Mouse (Mus musculus) c-Kit-positive CD71-negative TER-119-negative erythroid progenitor cells, embryonic 14.5 days (primary cell): ENCODE data around the gene Ensa.
"Not testable (repeated sequence)": the region's sequence is repeated elsewhere in the genome, so short reads cannot be mapped to it uniquely, and the experiment has no call there.

ENCODE experiments used
- DNase-seq: peaks from one replicate; pipeline ENCODE4 v3.0.0-alpha.2; 2013; ENCODE audit warnings: low read depth

Ensa gene

DNA sequence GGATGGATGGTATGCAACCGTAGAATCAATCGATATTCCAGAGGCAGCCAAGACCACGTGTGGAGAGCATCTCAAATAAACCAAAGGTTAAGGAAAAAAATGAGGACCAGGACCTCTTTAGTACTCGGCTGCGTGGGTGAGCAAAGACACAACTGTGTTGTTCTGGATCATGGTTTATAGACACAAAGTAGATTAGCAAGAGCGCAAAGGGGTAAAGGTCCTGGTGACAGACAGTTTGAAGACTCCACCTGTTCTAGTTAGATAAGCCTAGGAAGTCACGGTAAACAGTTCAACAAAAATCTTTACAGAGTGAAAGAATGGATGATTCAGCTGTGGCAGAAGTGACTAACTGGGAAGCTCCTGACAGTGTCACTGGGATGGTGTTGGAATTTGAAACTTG is 18.3 kb downstream of the Ensa start:
- no peak for DNase-seq

DNA sequence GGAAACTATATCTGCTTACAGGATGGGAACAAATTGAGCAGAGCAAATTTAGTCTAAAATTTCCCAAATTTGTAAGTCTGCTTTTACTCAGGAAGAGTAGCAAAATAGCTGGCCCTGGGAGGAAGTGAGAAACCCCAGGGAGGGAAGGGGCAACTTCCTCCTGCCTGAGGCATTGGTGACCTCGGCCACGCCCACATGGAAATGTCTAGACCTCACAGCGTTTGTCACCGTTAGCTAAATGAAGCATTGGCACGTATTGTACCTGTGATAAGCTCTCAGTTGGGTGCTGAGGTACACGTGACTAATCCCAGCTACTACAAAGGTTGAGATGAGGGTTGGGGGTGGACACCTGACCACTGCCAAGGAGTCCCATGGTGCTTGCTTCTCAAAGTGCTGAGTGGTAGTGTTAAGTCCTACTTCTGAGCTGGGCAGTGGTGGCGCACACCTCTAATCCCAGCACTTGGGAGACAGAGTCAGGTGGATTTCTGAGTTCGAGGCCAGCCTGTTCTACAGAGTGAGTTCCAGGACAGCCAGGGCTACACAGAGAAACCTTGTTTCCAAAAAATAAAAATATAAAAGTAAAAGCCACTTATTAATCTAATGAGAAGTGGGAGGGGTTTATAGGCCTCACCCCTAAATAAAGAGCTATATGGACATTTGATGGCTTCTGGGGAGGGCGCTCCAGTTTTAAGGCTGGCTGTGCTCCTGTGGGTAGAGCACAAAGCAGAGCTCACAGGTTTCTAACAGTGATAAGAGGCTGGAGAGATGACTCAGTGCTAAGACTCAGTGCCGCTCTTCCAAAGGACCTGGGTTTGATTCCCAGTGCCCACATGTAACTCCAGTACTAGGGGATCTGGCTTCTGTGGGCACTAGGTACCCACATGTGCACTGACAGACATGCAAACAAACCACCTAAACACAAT is 20.8 kb downstream of the Ensa start:
- DNase-seq = peak; percentile 80

DNA sequence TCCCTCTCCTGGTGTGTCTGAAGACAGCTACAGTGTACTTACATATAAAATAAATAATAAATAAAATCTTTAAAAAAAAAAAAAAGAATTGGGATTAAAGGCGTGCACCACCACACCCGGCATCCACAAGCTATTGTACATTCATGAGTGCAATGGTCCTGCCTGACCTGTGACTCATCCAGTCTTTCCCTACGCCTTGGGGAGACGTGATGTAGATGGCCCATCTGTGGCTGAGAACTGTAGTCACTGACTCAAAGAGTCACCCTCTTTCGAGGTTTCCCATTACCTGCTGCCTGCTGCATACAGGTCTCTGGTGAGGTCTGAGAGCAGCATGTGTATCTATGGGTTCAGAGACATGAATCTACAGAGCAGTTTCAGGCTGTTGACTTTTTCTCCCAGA is 23.2 kb downstream of the Ensa start:
- DNase-seq = no peak

DNA sequence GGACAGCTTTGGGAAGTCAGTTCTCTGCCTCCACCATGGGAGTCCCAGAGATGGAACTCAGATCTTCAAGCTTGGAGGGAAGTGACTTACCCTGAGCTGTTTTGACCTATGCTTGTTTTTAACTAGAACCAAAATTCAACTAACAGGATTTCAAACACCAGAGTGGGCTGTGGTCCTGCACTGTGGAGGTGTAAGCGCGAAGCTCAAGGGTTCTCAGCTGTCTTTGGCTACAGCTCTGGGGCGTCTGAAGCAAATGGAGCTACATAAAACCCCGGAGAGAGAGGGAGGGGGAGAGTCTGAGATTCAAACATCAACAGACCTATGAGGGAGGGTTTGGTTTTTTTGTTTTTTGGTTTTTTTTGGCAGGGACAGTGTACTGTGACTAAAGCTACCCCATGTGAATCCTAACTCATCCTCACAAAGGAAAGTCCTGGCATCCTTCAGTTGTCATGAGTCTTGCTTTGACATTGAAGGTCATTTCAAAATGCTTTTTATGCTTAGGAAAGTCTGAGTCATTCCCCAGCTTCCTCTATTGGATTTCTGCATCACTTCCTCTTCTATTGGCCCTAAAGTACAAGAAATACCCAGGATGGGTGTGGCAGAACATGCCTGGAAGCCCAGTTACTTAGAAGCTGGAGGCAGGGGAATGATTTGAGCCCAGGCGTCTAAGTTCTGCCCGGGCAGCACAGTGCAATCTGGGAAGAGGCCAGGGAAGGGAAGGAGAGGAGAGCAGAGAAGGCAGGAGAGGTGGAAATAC is 25.7 kb downstream of the Ensa start:
- DNase-seq = peak; percentile 79

DNA sequence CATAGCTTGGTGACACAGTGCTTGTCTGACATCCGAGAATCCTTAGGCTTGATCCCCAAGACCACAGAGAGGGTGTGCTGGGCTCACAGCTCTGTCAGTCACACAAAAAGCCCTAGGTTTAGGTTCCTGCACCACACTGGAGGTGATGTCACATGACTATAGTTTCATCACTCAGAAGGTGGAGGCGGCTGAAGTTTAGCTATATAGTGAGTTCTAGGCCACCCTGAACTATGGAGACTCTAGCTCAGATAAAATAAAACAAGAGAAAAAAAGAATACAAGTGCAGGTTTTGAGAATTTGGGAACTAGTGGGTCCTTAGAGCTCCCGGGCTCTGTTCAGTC is 26.2 kb downstream of the Ensa start:
- DNase-seq = no peak

DNA sequence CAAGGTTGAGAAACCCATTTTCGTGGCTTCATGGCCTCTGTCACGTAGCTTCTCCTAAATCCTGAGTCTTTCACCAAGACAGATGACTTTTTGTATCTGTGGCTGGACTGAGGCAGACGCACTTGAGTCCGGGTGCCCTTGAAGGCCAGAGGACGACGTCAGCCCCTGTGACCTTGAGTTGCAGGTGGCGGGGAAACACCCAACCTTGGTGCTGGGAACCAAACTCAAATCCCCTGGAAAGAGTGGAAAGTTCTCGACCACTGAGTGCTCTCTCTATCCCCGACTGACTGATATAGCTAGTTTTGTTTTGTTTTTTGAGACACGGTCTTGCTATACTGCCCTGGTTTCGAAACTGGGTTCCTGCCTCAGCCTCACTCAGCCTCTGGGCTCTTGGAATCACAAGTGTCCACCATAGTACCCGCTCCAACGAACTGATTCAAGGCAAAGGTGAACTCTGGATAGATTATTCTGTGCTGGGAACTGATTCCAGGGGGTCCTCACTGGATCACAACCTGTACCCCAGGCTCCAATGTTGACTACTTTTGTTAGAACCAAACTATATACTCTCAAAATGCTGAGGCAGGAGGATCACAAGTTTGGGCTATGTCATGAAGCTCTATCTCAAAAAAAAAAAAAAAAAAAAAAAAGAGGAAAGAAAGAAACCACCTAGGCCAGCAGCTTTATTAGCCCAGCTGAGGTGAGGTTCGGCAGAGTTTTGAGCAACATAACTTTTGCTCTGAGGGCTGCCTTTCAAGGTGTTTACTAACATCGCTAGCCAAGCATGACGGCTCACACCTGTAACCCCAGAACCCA is 26.8 kb downstream of the Ensa start:
- no peak for DNase-seq

DNA sequence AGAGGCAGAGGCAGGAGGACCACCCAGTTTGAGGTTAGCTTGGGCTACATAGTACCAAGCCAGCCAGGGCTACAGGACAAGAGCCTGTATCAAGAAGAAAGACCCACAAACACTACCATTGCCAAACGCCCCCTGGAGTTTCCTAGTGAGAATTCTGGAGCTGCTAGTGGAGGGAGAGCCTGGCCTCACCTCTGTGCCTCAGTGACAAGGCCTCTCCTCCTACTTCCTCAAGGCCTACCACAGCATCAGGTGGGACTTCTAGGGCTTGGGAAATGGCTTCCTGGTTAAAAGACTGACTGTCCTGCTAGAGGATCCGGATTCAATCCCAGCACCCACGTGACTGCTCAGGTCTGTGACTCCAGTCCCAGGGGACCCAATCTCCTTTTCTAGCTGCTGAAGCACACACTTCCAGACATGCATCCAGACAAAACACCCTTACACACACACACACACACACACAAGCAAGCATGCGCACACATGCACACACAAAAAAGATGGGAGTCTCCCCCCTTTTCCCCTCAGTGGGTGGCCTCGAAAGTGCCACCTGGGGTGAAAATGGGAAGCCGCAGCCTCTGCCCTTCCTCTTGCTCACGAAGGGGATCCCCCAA is 27.5 kb downstream of the Ensa start:
- no peak for DNase-seq

DNA sequence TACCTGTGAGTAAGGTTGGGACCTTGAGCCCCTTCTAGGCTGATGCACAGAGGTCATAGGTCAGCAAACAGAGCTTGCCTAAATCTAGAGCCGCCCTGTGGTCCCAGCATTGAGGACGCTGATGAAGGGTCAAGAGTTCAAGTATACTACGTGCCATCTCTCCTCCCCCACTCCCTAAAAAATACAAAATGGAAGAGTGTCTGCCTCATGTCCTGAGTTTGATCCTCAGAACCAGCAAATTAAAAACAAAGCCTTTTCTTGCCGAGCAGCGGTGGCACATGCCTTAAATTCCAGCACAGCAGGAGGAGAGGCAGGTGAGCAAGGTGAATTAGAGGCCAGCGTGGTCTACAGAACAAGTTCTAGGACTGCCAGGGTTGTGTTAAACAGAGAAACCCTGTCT is 28.1 kb downstream of the Ensa start:
- DNase-seq = no peak

DNA sequence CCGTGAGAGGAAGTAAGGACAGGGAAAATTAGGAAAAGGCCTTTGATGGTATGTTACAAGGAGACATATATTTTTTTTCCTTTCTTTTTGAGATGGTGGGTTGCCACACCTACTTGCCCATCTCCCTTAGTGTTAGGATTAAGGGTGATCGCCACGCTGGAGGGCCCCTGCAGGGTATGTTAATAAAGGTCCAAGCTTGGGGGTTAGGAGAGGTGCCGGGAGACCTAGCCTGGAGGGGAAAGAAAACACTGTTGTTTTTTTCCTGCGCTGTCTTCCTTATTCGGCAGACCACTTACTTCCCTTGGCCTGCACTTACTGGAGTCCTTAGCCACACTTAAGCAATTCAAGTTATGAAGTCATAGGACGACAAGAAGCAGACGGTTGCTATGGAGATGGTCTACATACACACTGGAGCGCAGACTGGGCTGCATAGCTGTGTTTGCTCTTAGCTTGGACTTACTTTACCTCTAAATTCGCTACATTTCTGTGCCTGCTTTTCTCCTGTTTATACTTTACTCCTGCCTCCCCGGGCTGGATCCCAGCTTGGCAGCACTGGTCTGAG is 28.8 kb downstream of the Ensa start:
- DNase-seq = no peak

DNA sequence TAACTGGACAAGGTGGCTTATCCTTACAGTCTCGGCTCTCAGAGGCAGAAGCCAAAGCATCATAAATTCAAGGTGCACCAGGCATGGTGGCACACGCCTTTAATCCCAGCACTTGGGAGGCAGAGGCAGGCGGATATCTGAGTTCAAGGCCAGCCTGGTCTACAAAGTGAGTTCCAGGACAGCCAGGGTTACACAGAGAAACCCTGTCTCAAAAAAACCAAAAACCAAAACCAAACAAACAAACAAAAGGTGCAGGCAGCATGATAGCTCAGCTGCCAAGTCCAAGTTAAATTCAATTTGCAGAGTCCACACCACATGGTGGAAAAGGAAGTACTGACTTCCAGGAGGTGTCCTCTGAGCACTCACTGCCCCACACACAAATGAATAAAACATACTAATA is 29.6 kb downstream of the Ensa start:
- DNase-seq = not testable (repeated sequence)

DNA sequence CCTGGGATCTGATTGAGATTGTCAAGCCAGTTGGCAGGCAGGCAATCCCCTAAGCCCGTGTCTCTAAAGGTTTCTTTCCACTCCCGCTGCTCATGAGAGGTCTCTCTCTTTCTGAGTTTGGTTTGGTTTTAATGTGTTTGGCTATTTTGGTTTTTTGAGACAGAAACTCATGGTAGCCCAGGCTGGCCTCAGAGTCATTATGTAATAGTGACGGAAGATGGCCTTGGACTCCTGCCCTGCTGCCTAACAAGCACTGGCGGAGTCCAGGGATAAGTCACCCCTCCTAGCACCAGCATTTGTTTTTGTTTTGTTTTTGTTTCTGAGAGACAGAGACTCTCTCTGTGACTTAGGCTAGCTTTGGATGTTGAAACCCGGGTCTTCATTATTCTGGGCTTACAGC is 30.6 kb downstream of the Ensa start:
- no peak for DNase-seq

DNA sequence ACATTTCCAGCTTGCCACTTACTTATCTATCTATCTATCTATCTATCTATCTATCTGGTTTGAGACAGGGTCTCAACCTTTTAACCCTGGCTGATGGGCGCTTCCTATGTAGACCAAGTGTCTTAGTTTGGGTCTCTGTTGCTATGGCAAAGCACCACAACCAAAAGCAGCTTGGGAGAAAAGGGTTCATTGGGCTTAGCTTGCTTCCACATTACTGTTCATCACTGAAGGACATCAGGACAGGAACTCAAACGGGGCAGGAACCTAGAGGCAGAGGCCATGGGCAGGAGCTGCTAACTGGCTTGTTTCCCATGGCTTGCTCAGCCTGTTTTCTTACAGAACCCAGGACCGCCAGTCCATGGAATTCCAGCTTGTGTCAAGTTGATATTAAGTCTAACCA is 32.3 kb downstream of the Ensa start:
- no peak for DNase-seq

DNA sequence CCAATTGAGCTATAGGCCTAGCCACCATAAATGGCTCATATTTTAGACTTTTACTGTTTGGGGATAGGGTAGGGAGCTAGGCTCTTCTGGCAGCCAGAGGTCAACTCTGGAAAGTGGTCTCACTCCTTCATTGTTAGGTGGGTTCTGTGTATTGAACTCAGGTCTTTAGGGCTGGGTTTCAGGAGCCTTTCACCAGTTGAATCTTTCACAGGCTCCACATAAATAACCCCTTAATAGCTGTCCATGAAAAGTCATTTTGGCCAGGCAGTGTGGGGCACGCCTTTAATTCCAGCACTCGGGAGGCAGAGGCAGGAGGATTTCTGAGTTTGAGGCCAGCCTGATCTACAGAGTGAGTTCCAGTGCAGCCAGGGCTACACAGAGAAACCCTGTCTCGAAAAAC is 32.9 kb downstream of the Ensa start:
- DNase-seq = no peak

DNA sequence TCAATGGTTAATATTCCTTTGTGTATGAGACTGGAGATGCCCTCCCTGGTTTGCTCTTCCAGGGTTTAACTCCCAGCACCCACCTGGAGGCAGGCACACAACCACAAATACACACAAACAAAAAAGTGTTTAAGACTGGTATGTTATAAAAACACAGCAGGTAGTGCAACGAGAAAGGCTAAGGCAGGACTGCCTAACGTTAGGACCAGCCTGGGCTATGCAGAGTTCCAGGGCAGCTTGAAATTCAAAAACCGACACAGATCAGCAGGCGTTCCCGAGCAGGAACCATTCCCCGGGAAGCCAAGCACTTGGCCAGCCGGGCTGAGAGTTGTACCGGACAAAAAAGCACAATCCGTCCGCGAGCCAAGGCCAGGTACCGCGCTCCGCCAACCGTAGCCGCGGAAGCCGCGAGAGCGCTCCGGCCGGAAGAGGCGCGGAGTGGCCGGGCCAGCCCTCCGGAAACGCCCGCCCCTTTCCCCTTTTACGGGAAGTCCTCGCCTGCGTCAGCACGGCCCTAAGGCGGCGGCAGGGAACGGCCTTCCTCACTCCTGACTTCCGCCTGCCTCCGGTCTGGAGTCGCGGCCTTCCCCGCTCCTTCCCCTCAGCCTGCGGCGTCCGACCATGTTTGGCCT is 33.6 kb downstream of the Ensa start, which contains the start of gene Mcl1:
Gene Mcl1 (plus strand): TSS at position 553 of the 632 bp plus-strand sequence.
- peak; percentile 88 for DNase-seq

DNA sequence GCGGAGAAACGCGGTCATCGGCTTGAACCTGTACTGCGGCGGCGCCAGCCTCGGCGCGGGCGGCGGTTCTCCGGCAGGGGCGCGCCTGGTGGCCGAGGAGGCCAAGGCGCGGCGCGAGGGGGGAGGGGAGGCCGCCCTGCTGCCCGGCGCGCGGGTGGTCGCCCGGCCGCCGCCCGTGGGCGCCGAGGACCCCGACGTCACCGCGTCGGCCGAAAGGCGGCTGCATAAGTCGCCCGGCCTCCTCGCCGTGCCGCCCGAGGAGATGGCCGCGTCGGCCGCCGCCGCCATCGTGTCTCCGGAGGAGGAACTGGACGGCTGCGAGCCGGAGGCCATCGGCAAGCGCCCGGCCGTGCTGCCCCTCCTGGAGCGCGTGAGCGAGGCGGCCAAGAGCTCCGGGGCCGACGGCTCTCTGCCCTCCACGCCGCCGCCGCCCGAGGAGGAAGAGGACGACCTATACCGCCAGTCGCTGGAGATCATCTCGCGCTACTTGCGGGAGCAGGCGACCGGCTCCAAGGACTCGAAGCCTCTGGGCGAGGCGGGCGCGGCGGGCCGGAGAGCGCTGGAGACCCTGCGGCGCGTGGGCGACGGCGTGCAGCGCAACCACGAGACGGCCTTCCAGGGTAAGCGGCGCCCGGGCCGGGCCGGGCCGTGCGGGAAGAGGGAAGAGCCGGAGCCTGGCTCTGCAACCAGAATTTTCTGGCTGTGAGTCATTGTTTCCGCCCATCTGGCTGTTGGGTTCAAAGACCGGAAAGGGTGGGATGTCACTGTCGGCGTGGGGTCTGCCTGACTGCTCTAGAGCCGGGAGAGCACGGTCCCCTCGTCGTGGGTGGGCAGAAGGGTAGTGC is 34.3 kb downstream of the Ensa start:
- DNase-seq = no peak

DNA sequence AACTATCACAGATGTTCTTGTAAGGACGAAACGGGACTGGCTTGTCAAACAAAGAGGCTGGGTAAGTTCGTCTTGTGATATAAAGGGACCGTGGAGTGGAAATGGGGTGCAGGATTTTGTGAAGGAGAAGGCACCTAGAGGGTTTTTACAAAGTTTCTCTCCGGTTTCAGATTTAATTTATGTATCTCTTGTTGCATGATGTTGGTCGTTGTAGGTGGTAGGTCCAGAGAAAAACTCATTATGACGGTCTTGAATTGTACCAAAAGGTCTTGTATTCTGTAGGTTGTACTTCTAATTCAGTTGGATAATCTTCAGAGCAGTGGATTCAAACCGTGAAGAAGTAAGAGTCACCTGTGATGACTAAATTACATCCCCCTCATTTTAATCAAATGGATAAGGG is 35.2 kb downstream of the Ensa start:
- DNase-seq = no peak

DNA sequence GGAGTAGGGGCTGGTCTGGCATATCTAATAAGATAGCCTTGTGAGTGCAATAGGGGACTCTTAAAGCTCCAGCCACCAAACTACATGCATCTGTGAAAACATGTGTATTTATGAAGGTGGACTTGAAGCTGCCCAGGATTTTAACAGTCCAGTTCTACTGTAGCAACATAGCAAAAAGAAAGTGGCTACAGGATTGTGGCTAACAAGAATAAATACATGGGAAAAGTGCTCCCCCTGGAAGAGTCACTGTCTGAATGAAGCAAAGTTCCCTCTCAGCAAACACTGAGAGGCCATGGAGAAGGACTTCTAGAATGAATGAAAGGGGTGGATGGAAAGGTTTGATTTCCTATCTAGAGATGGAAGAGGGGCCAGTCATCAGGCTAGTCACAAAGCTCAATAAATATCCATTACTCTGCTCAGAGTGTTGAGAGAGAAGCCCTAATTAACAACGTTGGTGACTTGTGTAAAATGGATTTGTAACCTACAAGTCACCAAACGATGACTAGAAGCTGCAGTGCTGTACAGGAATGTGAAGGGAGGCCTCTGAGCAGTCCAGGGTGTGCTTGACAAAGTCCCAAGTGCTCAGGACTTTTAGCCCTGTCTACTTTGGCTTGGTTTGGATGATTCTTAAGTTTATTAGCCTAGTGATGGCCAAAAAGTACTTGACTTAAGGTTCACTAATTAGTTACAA is 36.1 kb downstream of the Ensa start:
- DNase-seq = no peak

DNA sequence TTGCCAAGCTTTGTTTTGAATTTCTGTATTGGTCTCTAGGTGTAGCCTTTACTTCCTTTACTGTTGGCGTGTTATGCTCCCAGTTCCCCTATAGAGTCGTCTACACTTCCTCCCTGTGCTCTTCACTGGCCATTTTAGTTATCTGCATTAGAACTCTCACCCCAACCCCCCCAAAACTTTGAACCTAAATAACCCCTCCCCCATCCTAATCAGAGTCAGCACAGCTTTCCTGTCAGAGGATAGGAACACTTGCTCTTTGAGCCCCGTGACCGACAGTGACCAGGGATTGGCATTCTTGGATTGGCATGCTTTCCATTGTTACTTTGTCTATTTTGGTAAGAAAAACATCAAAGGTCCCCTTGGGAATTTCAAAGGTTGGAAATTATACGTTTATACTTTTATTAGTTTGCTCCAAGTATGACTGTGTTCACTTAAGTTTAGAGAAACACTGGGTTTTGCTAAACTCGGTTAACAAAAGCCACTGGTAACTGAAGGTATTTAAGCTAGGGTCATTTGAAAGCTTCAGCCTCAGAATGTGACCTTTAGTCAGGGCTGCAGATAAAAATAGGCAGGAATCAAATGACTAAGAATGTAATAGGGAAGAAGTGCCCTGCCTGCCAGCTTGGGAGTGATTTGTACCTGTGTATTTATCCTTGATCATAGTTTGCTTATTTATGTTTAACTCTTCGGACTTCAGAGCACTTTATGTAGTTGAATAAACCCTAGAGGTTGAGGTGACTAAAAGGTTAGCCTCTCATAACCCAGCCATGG is 37.3 kb downstream of the Ensa start:
- no peak for DNase-seq
